Mouse (Mus musculus): ENCODE data around the gene Clybl.

Gene Clybl

DNA sequence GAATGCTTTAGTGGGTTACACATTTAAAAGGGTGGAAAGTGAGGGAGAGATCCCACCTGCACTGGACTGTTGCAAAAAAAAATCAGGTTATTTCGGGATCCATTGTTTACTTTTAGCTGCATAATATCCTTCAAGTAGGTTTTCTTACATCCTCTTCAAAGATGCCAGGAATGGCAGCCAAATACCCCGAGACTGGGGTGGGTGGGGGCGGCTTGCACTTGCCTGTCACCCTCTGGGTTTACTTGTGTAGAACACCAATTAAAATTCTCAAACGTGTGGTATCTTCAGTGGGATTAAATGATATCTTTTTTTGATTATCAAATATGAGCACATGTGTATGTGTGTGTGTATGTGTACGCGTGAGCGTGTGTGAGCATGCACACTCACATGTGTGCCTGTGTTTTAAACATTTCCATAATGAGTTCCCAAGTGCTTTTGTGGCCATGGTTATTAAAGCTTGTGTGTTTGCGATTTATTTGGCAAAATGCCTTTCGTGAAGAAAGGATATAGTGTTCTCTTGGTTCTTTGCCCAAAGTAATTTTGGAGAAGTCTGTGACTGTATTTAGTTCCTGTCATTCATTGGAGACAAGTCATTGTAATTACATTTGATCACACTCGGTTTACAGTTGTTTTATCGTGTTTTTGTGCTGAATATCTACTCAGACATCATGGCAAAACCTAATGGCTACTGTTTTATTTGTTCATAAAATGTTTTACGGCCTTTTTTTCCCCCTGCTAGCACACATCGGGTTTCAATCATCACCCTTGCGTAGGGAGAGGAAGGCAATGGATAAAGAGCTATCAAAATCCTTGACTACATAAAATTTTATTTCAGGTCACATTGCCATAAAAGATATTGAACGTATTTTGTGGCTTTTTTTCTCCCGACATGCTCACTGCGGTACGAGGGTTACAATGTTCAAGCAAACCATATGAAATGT lies 65.7 kb downstream of the Clybl start:
- no peak for DNase-seq (ENCODE audit: inconsistent ontology term)

DNA sequence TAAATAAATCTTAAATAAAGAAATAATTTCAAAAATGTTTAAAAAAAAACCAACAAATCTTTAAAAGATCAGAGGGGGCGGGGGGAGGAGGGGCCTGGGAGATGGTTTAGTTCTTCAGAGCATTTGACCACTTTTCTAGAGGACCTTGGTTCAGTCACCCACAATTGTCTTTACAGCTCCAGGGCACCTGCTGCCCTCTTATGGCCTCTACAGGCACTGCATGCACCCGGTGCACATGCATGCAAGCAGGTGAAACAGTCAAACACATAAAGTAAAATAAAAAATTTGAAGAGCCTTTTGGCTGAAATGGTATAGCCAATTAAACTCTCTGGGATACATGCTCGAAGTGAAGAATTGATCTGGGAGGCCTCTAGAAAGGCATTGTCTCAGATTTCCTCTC lies 67.6 kb downstream of the Clybl start:
- DNase-seq (ENCODE audit: inconsistent ontology term) = no peak

DNA sequence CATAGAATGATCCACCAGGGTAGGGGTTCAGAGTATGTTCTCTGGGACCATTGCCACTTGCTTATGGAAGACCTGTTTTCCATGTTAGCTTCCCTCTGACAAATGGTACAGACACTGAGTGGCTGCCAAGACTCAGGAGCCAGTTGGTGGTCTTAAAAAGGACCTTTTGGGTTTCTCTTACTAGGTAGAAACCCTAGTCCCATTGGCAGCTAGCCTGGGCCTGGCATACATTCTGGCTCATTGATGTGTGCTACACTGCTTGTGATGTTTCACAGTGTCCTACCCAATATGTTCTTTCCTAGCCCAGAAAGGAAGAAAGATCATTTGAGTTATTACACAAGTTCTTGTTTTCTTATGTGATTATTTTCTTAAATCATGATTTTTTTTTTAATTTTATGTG lies 69.8 kb downstream of the Clybl start:
- no peak for DNase-seq (ENCODE audit: inconsistent ontology term)

DNA sequence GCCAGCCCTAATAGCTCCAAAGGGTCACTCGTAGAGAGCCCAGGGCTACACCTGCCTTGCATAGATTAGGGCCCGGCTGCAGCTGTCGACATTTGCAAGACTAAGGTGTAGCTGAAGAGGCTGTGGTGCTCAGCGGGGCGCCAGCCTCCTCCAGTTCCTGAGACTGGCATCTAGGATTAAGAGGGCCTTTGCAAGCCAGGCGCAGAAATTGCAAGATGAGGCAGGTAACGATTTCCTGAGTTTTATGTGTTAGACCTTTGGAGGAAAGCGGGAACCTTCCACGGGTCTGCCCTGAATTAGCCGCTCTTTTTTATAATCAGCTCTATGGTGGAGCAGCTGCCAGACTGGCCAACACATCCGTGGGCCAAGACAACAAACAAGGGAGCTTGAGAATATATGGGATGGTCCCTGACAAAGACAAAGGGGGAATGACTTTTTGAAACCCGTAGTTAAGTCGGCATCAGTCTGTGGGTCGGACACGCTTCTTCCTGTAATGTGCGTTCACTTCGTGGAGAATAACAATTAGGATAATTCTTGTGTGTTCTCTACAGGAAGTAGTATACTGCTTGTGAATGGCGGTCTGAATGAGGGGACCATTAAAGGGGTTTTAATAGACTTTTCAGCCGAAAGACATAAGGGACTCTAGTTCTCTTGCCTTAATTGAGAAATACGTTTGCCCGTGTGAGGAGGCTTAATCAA lies 74.2 kb downstream of the Clybl start:
- DNase-seq (ENCODE audit: inconsistent ontology term) = no peak

DNA sequence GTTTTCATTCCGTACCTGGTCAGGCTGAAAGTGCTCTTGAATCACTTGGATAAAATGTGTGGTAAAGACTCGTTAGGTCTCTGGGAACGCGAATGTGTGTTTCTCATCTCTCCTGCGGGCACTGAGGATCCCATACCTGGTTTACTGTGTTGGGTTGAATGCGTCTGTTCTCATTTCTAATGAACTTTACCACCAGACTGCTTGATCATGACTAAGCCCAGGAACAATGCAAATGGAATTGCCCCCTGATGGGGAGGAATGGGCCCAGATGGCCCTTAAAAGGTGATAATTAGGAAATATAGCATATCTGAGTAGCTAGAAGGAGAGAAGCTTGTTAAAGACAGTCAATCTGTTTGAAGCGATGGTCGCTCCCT lies 74.7 kb downstream of the Clybl start:
- peak; percentile 93 for DNase-seq (ENCODE audit: inconsistent ontology term)

DNA sequence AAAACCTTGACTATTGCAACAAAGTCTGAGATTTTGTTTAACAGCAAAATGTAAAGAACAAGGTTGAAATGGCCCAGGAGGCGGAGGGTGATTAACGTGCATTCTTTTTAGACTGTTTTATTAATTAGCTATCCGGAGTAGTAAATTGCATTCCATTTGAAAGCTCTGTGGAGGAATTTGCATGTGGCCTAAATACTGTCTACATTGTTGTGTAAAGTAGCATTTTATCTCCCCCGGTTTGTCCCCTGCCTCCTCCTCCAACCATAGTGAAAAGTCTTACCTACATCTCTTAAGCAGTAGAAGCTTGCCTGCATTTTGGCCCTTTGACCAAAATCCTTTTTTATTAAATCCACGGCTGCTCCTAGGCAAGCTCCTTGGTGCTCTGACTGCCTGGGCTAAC lies 76.8 kb downstream of the Clybl start:
- DNase-seq (ENCODE audit: inconsistent ontology term) = peak; percentile 78

DNA sequence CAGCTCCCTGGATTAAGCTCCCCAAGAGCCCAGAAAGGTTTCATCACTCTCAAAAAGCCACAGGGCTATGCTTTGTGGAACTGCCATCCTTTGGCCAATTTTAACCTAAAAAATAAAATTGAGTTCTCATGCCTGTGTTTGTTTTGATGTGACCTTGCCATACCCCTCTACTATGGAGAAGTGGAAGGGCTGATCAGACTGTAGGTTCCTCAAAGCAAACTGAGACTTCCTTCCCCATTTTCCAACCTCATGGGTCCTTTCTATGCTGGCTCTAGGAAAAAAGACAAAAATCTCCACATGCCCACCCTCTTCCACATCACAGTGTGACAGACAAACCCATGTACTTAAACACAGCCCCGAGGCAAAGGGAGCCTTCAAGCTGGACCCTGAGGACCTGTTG lies 79.7 kb downstream of the Clybl start:
- no peak for DNase-seq (ENCODE audit: inconsistent ontology term)

DNA sequence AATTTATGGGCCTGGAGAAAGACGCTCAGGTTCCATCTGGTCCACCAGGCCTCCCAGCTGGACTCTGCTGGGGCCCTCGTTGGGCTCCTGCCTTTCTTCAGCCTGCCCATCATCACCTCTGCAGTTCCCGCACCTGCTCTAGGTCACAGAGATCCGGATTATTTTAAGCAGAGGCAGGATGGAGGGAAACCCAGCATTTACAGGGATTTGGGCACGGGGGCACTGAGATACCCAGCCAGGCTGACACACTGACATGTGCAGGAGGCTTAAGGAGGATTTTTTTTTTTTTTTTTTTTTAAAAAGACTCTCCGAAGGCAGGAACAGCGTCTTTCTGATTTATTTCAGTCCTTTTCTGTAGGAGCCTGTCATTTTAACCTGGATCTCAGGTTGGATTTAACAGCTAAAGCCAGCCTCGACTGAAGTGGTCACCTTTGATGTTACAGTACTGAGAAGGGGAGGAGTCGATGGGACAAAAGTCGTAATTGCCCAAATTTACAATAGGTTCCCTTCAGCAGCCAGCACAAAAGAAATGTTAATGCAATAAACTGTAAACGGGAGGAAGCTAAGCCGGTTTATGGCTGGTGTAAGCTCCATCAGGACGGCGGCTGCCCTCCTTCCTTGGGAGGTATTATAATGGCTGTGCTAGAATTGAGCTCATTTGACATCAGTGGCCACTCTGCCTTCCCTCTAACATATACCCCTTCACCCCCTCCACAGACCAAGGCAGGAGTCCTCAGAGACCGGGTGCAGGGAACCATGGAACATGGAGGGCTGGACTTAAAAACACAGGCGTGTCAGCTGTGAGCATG lies 81.6 kb downstream of the Clybl start:
- DNase-seq (ENCODE audit: inconsistent ontology term) = no peak

DNA sequence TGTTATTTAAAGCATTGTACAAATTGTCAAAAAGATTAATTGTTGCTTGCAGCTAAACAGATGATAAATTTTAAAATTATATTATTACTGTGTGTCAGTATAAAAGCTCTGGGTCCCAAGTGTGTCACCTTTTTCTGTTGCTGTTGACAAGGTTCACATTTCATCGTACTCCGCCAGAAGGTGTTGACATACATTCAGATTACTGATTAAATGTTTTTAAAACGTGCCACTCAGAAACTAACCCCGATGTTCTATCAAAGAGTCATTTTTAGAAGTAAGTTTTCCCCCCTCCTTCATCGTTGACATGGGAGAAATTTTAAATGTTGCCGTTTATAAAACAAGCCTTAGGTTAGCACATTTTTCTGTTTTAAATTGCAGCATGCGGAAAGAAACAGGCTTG lies 83.7 kb downstream of the Clybl start:
- DNase-seq (ENCODE audit: inconsistent ontology term) = no peak

DNA sequence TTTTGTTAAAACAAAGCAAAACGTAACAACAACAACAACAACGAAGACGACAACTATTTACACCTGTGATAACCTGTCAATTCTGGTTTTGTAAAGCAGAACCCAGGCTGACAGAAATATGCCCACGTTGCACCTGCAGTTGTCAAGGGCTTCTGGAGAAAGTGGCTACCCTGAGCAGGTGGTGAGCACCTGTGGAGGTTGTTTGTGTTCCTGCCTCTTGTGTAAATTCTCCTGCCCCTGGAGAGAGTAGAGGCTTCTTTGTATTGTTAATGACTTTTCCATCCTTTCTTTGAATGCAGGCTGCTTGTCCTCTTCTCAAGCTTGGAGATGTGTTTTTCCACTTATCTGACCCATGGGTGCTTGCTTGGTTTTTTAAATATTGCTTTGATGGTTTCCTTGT lies 86.1 kb downstream of the Clybl start:
- DNase-seq (ENCODE audit: inconsistent ontology term) = no peak

DNA sequence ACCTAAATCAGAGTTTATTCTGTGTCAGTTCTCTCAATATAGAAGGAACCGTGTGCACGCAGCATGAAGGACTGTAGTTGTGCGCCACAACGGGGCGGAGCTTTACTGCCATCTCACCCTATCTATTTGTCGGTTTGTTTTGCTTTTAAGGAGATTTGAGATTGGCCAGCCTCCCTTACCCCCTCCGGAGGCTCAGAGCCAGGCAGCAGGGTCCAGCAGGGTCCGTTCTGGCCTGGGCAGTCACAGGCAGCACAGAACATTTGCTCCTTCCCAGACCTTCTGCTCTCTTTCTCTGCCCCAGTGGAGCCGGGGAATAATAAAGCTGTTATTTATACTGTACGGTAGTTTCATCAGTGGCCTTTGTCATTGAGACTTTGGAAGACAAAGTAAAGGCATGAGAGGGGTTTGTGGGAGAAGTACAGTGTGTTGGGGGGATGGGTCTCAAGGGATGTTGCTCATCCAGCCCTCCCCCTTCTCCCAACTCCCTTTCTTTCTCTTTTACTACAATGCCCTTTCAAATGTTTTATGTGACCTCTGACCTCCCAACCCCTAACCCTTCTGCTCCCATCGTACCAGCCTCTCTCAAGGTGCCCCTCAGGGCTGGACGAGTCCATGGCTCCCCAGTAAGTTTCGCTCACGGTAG lies 89.7 kb downstream of the Clybl start:
- DNase-seq (ENCODE audit: inconsistent ontology term) = no peak

DNA sequence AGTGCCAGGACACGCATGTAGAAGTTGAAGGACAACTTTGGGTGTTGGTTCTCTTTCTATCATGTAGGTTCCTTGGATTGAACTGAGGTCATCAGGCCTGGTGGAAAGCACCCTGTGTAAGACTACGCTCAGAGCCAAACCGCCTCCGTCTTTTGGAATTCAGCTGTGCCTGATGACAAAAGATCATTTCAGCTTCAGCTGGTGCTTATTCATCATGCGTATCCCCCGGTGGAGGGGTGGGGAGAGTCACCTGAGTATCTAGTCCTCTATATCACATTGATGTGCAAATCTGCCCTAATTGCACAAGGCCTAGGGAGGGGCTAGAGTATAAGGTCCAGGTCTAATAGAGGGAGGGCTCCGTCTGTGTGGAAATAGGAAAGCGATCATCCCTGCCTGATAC lies 95.6 kb downstream of the Clybl start:
- DNase-seq (ENCODE audit: inconsistent ontology term) = peak; percentile 30

DNA sequence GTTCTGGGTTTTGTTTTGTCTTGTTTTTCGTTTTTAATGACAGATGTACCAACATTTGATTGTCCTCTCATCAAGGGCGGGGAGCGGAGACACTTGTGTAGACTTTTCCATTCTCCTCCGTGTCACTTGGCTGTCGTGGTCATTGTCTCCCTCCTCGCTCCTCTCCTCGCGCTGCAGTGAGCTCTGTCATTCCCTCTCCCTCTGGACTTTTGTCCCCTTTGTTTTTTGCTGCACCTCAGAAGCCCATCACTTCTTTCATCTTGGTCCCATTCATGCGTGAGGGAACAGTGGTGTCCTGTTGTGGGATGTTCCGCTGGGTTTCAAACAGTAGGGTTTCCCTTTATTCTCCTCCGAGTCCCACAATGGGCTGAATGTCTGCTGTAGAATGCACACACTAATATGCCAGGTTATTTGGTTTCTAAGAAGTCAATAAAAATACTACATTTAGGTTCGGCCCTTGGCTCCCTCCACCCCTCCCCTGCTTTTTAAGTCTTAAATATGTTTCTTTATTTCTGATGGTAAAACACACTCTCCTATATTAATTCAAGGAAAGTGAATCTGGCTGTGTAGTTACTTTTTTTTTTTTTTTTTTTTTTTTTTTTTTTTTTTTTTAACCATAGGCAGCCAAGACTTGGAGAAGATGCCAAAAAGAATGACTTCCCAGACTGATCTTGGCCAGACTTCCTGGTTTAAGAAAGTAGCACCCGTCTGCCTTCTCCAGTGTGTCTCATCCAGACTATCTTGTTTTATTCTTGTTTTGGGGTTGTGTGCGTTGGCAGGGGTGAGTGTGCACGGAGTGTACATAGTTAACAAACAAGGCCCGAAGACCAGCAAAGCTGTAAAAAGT lies 98.2 kb downstream of the Clybl start:
- DNase-seq (ENCODE audit: inconsistent ontology term) = peak; percentile 25

DNA sequence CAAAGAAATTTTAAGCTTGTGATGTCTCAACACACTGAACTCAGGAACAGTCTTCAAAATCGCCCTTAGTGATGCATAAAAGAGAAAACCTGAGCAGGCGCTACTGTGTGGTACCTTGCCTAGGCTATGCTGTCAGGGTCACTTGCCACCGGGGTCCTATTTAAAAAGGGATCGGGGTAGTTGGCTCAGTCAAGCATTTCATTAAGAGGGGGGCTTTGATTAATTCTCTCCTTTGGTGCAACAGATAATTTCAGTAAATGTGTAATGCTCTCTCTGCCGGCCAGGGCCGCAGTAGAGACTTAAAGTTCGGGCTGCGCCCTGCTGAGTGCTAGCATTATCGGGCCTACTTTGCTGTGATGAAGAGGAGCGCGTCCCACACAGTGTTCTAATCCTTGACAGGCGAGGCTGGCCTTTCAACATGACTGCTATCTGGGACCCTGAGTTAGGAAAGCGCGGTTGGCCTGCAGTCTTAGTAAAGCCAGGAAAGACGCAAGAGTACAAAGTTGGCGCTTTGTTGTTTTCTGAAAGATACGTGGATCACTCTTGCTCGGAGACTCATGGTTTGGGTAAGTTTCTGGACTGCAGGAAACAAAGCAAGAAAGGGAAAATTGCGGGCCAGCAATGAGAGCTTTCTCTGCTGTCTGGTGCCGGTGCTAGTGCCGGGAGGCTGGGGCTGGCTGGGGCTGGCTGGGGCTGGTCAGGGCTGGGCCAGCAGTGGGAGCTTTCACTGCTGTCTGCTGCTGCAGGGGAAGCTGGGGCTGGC lies 99.0 kb downstream of the Clybl start:
- no peak for DNase-seq (ENCODE audit: inconsistent ontology term)

DNA sequence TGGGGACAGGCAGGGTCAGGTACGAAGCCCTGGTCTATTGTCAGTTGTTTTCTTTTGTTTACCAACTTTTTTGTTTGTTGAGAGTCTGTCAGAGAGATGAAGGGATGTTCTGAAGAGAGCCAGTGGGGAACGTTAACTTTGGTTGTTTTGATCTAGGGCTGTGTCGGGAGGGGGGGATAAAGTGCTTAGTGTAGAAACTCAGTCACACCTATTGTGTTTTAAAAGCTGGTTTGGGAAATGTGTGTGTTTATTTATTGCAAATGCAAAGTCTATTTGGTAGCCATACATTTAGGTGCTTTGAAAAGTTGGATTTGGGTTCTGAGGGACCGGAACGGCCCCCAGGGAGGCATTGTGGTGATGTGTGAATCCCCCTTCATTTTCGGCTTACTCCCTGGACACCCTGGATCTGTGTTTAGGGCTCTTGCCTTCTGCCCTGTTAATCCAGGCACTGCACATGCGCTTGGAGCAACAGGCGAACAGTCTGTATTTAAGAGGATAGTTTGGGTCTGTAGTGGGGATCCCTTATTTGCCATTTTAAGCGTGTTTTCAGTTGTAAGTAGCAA lies 99.6 kb downstream of the Clybl start:
- DNase-seq (ENCODE audit: inconsistent ontology term) = no peak

DNA sequence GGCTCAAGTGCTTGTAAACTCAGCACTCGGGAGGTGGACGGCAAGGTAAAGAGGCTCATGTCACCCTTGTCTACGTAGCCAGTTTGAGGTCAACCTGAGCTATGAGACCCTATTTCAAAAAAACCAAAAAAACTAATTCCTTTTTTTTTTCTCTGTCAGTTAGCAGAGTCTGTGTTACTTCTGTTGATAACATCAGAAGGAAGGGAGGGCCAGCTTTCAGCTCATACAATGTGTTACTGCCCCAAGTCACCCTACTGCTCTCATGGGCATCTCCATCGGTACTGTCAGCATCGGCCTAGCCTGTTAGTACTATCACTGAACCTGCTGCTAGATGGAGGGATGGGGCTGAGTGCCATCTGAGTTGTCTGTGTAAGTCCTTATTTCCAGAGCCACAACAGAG lies 102.5 kb downstream of the Clybl start:
- no peak for DNase-seq (ENCODE audit: inconsistent ontology term)

DNA sequence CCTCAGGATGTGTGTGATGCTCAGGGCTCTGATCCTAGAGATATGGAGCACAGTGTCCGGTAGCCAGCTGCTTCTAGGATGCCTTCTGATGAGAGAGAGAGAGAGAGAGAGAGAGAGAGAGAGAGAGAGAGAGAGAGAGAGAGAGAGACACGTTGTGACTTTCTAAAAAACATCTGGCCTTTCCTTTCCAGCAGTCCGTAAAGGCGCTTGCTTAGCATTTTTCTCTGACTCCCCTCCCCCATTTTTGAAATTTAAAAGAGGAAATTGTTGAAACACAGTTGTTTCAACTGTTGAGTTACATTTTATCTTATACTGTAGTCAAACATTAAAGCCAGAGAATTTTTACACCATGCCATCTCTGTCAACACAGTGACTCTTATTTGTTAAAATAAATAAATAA lies 114.9 kb downstream of the Clybl start:
- no peak for DNase-seq (ENCODE audit: inconsistent ontology term)

DNA sequence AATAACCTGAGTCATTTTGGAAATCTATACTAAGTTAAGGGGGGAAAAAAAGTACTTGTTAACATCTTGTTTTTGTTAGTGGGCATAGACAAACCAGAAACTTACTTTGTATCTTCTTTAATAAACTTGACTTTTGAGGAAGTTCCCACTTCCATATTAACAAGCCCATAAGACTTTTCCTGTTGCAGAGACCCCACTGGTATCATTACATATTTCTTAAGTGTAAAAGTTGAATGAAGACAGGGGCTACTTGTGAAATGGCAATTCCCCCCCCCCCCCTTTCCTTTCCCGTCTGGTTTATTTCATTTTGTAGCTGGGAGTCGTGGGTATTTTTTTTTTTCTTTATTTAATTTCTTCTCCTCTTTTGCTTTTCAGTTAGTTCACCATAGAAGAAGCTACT lies 115.4 kb downstream of the Clybl start:
- DNase-seq (ENCODE audit: inconsistent ontology term) = no peak

DNA sequence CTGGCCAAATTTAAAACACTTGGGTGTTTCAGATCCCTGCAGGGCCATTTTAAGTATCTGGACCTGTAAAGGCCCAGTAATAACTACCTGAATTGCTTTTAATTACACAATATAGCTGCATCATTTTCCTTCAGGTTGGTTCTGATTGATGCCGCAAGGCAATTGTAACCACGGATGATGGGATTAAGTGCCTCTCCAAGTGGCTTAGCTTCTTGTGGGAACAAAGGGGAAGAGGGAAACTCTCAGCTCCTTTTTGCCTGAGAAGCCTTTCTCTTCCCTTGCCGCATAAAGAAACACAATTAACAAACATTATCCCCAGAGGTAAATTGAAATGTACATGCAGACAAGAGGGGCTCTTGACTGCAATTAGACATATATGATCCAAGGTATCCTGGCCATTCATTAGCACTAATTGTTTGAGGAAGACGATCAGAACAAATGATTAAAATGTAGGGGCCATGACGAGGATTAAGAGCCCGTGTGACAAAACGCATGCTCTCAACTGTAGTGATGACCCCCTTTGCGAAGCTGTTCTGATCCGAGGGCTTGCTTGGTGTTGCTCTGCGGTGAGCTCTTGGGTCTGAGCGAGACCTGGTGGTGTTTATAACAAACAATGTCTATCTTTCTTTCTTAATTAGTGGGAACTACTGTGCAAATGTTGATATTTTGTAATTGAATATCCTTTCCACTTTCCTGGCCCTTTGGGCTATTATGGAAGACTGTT lies 116.0 kb downstream of the Clybl start:
- DNase-seq (ENCODE audit: inconsistent ontology term) = no peak

Data from Muller cell, postnatal 12 days (primary cell).